Mouse (Mus musculus): ENCODE measurements around the gene Rsph6a.

Gene Rsph6a

DNA sequence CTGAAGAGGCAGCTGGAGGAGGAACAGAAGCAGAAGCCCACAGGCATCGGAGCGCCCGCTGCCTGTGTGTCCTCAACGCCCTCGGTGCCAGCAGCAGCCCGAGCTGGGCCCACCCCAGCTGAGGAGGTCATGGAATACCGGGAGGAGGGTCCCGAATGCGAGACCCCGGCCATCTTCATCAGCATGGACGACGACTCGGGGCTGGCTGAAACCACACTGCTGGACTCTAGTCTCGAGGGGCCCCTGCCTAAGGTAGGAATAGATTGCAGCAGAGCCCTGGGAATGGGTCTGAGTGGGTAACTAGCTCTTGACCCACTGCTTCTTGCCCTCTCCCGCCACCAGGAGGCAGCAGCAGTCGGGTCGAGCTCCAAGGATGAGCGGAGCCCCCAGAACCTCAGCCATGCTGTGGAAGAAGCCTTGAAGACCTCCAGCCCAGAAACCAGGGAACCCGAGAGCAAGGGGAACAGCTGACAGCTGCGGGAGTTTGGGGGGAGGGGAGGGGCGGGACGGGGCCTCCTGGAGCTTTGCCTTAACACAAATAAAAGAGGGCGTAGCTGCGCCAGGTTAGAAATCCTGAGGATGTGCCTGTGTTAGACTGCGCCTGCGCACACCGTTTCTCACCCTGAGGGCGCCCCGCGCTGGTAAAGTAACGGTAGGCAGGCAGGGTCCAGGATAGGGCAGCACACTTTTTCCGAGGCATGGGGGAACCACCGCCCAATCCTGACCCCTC is at the start of gene Rsph6a:
Rsph6a (plus strand) TSS at position 644 of the 730 bp plus-strand sequence.
- in situ Hi-C loops (cut with MboI), result no loop called here

DNA sequence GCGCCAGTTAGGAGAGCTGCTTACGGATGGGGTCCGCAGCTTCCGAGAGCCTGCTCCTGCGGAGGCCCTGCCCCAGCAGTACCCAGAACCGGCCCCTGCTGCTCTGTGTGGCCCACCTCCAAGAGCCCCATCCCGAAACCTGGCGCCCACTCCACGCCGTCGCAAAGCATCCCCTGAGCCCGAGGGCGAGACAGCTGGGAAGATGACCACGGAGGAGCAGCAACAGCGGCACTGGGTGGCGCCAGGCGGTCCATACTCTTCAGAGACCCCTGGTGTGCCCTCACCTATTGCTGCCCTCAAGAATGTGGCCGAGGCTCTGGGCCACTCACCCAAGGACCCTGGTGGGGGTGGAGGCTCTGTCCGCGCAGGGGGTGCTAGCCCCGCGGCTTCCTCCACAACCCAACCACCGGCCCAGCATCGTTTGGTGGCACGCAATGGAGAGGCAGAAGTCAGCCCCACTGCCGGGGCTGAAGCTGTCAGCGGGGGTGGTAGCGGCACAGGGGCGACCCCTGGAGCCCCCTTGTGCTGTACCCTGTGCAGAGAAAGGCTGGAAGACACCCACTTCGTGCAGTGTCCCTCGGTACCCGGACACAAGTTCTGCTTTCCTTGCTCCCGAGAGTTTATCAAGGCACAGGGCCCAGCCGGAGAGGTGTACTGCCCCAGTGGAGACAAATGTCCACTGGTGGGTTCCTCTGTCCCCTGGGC is 48.9 kb upstream of the Rsph6a start:
- in situ Hi-C loops (cut with MboI), result no loop called here

GRCm38 (mm10) chr7:19006476-19006875 is 48.0 kb upstream of the Rsph6a start:
- in situ Hi-C loops (cut with MboI), result no loop called here

DNA sequence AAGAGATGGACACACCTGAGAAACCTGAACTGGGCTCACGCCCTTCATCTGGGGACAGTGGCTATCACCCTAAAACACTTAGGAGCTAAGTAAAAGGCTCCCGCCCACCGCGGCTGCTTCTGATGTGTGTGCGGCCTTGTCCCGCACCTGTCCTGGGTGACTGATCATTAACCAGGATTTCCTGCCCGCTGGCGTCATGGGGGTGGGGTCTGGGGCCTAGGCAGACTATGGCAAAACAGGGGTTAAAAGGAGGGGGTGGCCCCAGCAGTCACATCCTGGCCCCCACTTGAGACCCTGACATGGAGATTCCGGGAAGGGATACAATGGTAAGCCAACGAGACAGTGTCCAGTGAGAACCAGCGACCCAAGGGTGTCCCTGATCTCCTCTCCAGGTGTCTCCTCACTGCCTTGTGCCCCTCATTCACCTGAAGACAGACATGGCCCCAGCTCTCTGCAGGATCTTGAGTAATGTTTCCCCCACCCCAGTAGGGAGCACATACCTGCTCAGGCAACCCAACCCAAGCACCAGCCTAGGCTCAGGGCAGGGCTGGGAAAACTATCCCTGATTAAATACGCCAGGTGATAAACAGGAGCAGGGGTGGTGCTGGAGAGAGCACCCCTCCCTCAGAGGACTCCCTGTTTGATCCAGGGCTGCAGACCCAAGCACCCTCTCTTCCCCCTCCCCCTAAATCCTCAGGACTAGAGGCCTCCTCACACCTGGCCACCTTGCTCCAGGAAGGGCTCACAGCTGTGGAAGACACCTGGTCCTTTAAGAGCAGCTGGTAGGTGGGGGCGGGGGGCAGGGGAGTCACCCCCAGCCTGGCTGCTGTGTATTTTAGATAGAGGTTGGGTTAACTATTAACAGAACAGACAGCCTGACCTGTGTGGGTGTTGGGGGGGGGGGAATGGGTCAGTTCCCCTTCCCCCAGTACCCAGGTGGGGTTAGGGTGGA is 47.2 kb upstream of the Rsph6a start:
- in situ Hi-C loops (cut with MboI), result no loop called here

GRCm38 (mm10) chr7:19010581-19010980 is 43.9 kb upstream of the Rsph6a start:
- in situ Hi-C loops (cut with MboI), result no loop called here

- in situ Hi-C loops (cut with MboI), result no loop called here
Measured at GRCm38 (mm10) chr7:19012025-19012621, 42.4 kb upstream of the Rsph6a start.

DNA sequence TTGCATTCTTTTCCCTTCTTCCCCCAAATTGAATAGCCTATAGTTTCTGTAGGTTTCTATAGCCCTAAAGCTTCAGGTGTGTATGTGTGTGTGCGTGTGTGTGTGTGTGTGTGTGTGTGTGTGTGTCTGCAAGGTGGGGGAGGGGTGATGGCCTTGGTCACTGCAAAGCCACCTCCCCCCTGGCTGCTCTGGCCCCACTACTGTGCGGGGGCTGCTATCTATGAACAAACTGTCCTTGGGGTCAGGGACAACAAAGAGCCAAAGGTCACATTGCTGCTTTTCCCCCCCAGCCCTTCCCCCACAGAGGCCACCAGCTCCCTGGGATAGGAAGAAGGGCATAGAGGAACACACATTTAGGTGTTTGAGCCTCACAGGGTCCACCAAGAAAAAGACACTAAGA is 41.6 kb upstream of the Rsph6a start:
- in situ Hi-C loops (cut with MboI), result no loop called here

GRCm38 (mm10) chr7:19014452-19014851 is 40.0 kb upstream of the Rsph6a start:
- in situ Hi-C loops (cut with MboI), result no loop called here

GRCm38 (mm10) chr7:19016042-19016441 is 38.4 kb upstream of the Rsph6a start:
- in situ Hi-C loops (cut with MboI), result no loop called here

DNA sequence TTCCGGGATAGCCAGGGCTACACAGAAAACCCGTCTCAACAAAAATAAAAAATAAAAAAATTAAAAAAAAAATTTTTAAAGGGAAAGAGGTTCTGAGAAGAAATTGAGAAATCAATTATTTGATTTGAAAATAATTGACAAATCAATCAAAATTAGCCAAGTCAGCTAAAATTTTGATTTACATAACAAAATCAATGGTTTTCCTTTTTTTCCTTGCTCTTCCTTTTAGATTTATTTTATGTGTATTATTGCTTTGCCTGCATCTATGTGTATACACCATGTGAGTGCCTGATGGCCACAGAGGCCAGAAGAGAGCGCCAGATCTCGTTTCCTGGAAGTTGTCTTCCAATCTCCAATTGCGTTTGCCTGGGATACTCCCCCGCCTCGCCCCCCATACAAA is 36.6 kb upstream of the Rsph6a start:
- in situ Hi-C loops (cut with MboI), result no loop called here

DNA sequence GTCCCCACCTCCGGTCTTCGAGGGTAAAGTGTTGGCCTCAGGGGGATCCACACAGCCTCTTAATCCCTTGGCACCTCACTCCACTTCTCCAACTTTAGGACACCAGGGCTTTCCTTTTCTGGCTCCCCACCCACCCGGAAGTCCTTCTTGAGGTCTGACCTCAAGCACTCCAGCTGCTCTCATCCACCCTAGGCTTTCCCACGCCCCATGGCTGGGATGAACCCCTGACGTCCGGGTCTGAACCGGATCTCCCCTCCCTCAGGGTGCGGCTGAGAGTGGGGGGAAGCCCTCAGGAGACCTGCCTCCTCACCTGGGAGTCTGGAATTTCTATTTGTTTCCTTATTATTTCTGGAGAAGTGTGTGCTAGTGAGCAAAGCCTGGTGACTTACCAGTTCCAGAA is 33.4 kb upstream of the Rsph6a start:
- in situ Hi-C loops (cut with MboI), result no loop called here

- in situ Hi-C loops (cut with MboI), result no loop called here
Measured at GRCm38 (mm10) chr7:19022189-19022958, 32.1 kb upstream of the Rsph6a start.

DNA sequence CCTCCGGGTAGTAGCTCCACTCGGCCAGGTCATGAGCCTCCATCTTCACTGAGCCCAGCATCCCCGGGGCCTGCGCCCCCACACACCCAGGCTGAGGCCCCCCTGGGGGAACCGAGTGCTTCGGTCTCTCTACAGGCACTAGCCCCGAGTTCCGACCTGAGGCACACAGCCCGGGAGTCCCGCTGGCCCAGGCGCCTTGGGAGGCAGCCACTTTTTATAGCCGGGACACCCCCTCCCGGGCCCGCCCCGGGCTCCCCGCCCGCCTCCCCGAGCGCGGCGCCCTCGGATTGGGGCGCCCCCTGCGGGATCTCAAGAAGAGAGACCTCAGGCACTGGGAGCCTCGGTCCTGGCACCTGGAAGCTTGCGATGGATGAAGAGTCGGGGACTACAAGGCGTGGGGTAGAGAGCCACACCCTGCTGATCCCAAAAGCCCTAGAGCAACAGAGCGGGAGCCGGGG is 31.1 kb upstream of the Rsph6a start, which contains the start of gene Foxa3:
Foxa3 (minus strand) TSS at position 182 of the 458 bp plus-strand sequence.
- in situ Hi-C loops (cut with MboI), result no loop called here

GRCm38 (mm10) chr7:19024096-19024506 is 30.4 kb upstream of the Rsph6a start, which contains the start of gene Sympk:
Gene Sympk (plus strand): TSS chr7:19024377.
- in situ Hi-C loops (cut with MboI), result no loop called here

GRCm38 (mm10) chr7:19024581-19025255 is 29.8 kb upstream of the Rsph6a start:
- in situ Hi-C loops (cut with MboI), result no loop called here

GRCm38 (mm10) chr7:19028067-19028466 is 26.4 kb upstream of the Rsph6a start:
- in situ Hi-C loops (cut with MboI), result no loop called here

- in situ Hi-C loops (cut with MboI), result no loop called here
Measured at GRCm38 (mm10) chr7:19029084-19029653, 25.3 kb upstream of the Rsph6a start.

- in situ Hi-C loops (cut with MboI), result no loop called here
Measured at GRCm38 (mm10) chr7:19031641-19032040, 22.8 kb upstream of the Rsph6a start.

DNA sequence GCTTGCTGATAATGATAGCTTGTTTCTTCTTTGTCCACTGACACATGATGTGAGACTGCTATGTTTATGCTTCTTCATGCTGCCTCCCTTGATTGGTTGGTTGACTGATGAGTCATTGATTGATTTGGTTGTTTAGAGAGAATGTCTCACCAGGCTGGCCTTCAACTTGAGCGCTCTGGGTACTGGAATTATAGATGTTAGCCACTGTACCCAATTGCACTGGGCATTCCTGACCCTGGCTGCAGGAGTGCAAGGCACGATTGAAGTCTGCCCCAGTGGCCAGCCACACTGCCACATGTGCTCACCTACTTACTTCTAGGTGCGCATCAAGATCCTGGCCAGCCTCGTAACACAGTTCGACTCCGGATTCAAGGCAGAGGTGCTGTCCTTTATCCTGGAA is 9.9 kb upstream of the Rsph6a start:
- in situ Hi-C loops (cut with MboI), result no loop called here
